Mouse (Mus musculus) stomach, embryonic 15.5 days (tissue): Measurements from ENCODE around the gene Gtf2h1. TPM values are rescaled to one million over a fixed set of nuclear protein-coding genes. Genes with fewer than 3 reads are reported as not detected.

Source experiments
- ATAC-seq: fragments of 200-750 bp; cut with Nextera tagmentation; 2 replicates; pipeline ENCODE4 v1.8.0; 2017; ENCODE audit warnings: low read depth, moderate number of reproducible peaks, moderate TSS enrichment; ENCODE audit not compliant: insufficient read depth, low FRiP score
- H3K27ac ChIP-seq: fragments of 300-500 bp; sonication (generic); 2 replicates; pipeline ENCODE4 v1.5.1; 2015; ENCODE audit warnings: mild to moderate bottlenecking, inconsistent platforms
- H3K27me3 ChIP-seq: fragments of 300-500 bp; sonication (generic); replicated peaks from 2 replicates; pipeline ENCODE4 v1.6.1; 2015; ENCODE audit warnings: inconsistent platforms
- H3K36me3 ChIP-seq: fragments of 300-500 bp; sonication (generic); 2 replicates; pipeline ENCODE4 v1.6.1; 2015; ENCODE audit warnings: inconsistent platforms
- H3K4me1 ChIP-seq: fragments of 300-500 bp; sonication (generic); 2 replicates; pipeline ENCODE4 v1.6.1; 2015; ENCODE audit warnings: inconsistent platforms
- H3K4me2 ChIP-seq: fragments of 300-500 bp; sonication (generic); 2 replicates; pipeline ENCODE4 v1.6.1; 2015; ENCODE audit warnings: mild to moderate bottlenecking, inconsistent platforms
- H3K4me3 ChIP-seq: fragments of 300-500 bp; sonication (generic); replicated peaks from 2 replicates; pipeline ENCODE4 v1.5.1; 2015; ENCODE audit warnings: inconsistent platforms
- H3K9ac ChIP-seq: fragments of 300-500 bp; sonication (generic); 2 replicates; pipeline ENCODE4 v1.6.1; 2015; ENCODE audit warnings: inconsistent platforms
- H3K9me3 ChIP-seq: fragments of 300-500 bp; sonication (generic); 2 replicates; pipeline ENCODE4 v1.6.1; 2016; ENCODE audit warnings: inconsistent platforms
- WGBS: fragments of 180-500 bp; shearing (Covaris S2); methylation state at CpG from one replicate; pipeline ENCODE4 v1.1.7; 2015; 5-methylcytosine and 5-hydroxymethylcytosine counted together
- polyA plus RNA-seq: library from polyadenylated mRNA; unstranded; fragments of >200 nt; fragmentation: Nextera tagmentation; extraction: Ambion mirVana; gene quantifications from 2 replicates; pipeline ENCODE4 v1.2.1, GENCODE M21; 2015

Gtf2h1 gene
- polyA plus RNA-seq, 1 experiment from 2014 or later, result 48.6 TPM

GRCm38 (mm10) chr7:46840787-46841525 is 45.1 kb downstream of the Gtf2h1 start, which contains the start of gene Ldha:
Gene Ldha, plus strand, starts transcription at chr7:46841475.
- 31% methylated on average over 6 of the region's 6 CpGs for WGBS
- Histone ChIP-seq H3K36me3 (no peaks in the 10 kb centered on the region), H3K4me3 (no peak within 1 kb of the TSS), H3K4me2 (no peak within 1 kb of the TSS), H3K27me3 (no peaks in the 10 kb centered on the region), H3K27ac (0 out of 2 replicates have a peak within 1 kb of the TSS, but pooled peaks have one; percentile 44), H3K4me1 (peaks cover 38% of the 10 kb centered on the region), H3K9me3 (no peaks in the 10 kb centered on the region), H3K9ac (no peak within 1 kb of the TSS)
- ATAC-seq, result no peak

- WGBS, result 21% methylated on average over 5 of the region's 5 CpGs
- H3K9ac ChIP-seq, result no peak overlapping the region
These were observed 46.4 kb downstream of the Gtf2h1 start for GRCm38 (mm10) chr7:46842278-46842677.

GRCm38 (mm10) chr7:46843576-46843975 is 47.7 kb downstream of the Gtf2h1 start:
- no peaks in the 10 kb centered on the region for H3K27me3 ChIP-seq
- WGBS, result 84% methylated on average over 4 of the region's 4 CpGs

More at GRCm38 (mm10) chr7:46842278-46842677, 46.4 kb downstream of the Gtf2h1 start:
- H3K4me3 ChIP-seq, result no peak overlapping the region
- no peak overlapping the region for H3K27ac ChIP-seq
- H3K4me1 ChIP-seq, result peaks cover 38% of the 10 kb centered on the region
- H3K27me3 ChIP-seq, result no peaks in the 10 kb centered on the region
- no peak for ATAC-seq
- no peaks in the 10 kb centered on the region for H3K9me3 ChIP-seq
- no peak overlapping the region for H3K4me2 ChIP-seq
- no peaks in the 10 kb centered on the region for H3K36me3 ChIP-seq

GRCm38 (mm10) chr7:46845211-46845977 is 49.5 kb downstream of the Gtf2h1 start:
- Histone ChIP-seq H3K9me3 (no peaks in the 10 kb centered on the region), H3K27me3 (no peaks in the 10 kb centered on the region), H3K4me3 (peak overlapping the region; percentile 74), H3K9ac (peak overlapping the region; percentile 83), H3K4me1 (peaks cover 10% of the 10 kb centered on the region), H3K27ac (peak overlapping the region; percentile 94), H3K4me2 (peak overlapping the region; percentile 83), H3K36me3 (peaks cover 18% of the 10 kb centered on the region)
- peak; percentile 87 for ATAC-seq
- under 1% methylated on average over 51 of the region's 51 CpGs for whole genome bisulfite sequencing

More at GRCm38 (mm10) chr7:46843576-46843975, 47.7 kb downstream of the Gtf2h1 start:
- H3K27ac ChIP-seq, result no peak overlapping the region
- no peak overlapping the region for H3K4me3 ChIP-seq
- no peak overlapping the region for H3K4me2 ChIP-seq
- no peaks in the 10 kb centered on the region for H3K9me3 ChIP-seq
- H3K36me3 ChIP-seq, result peaks cover 2% of the 10 kb centered on the region; the same call in 1 of the 2 replicates
- peaks cover 27% of the 10 kb centered on the region for H3K4me1 ChIP-seq
- no peak overlapping the region for H3K9ac ChIP-seq
- ATAC-seq, result no peak

- peak overlapping the region; percentile 83 for H3K4me2 ChIP-seq
- peak overlapping the region; percentile 74 for H3K4me3 ChIP-seq
- peaks cover 21% of the 10 kb centered on the region for H3K36me3 ChIP-seq
- peak; percentile 13; the same call in 1 of the 2 replicates for ATAC-seq
- H3K9ac ChIP-seq, result peak overlapping the region; percentile 83
- under 1% methylated on average over 36 of the region's 36 CpGs for whole genome bisulfite sequencing
- H3K27ac ChIP-seq, result peak overlapping the region; percentile 94
- no peaks in the 10 kb centered on the region for H3K9me3 ChIP-seq
- no peaks in the 10 kb centered on the region for H3K27me3 ChIP-seq
- H3K4me1 ChIP-seq, result peaks cover 7% of the 10 kb centered on the region
These were observed 50.1 kb downstream of the Gtf2h1 start for GRCm38 (mm10) chr7:46845978-46846485.

GRCm38 (mm10) chr7:46846486-46847244 is 50.8 kb downstream of the Gtf2h1 start:
- Histone ChIP-seq H3K4me3 (peak overlapping the region; percentile 74), H3K9me3 (no peaks in the 10 kb centered on the region), H3K4me1 (peaks cover 2% of the 10 kb centered on the region; the same call in 1 of the 2 replicates), H3K27ac (peak overlapping the region; percentile 94), H3K27me3 (no peaks in the 10 kb centered on the region), H3K36me3 (peaks cover 28% of the 10 kb centered on the region), H3K9ac (peak overlapping the region; percentile 83), H3K4me2 (peak overlapping the region; percentile 83)
- ATAC-seq, result peak; percentile 32; the same call in 1 of the 2 replicates
- 2% methylated on average over 28 of the region's 28 CpGs for WGBS

- Histone ChIP-seq H3K4me1 (no peaks in the 10 kb centered on the region; the same call in 1 of the 2 replicates), H3K27ac (no peak overlapping the region), H3K27me3 (no peaks in the 10 kb centered on the region), H3K4me3 (no peak overlapping the region), H3K9me3 (no peaks in the 10 kb centered on the region), H3K36me3 (peaks cover 51% of the 10 kb centered on the region), H3K4me2 (no peak overlapping the region), H3K9ac (no peak overlapping the region)
- ATAC-seq, result no peak
- WGBS, result 83% methylated on average over 5 of the region's 5 CpGs
These were observed 53.4 kb downstream of the Gtf2h1 start for GRCm38 (mm10) chr7:46849287-46849686.

- Histone ChIP-seq H3K4me2 (no peak overlapping the region), H3K36me3 (peaks cover 67% of the 10 kb centered on the region), H3K27ac (no peak overlapping the region), H3K27me3 (no peaks in the 10 kb centered on the region), H3K9me3 (no peaks in the 10 kb centered on the region), H3K4me1 (no peaks in the 10 kb centered on the region; the same call in 1 of the 2 replicates), H3K9ac (no peak overlapping the region), H3K4me3 (no peak overlapping the region)
- no peak for ATAC-seq
- 79% methylated on average over 7 of the region's 7 CpGs for WGBS
These were observed 55.1 kb downstream of the Gtf2h1 start for GRCm38 (mm10) chr7:46851026-46851425.

GRCm38 (mm10) chr7:46852666-46853065 is 56.8 kb downstream of the Gtf2h1 start:
- Histone ChIP-seq H3K9me3 (no peaks in the 10 kb centered on the region), H3K4me2 (no peak overlapping the region), H3K4me1 (no peaks in the 10 kb centered on the region), H3K36me3 (peaks cover 69% of the 10 kb centered on the region), H3K4me3 (no peak overlapping the region), H3K27ac (no peak overlapping the region), H3K9ac (no peak overlapping the region), H3K27me3 (no peaks in the 10 kb centered on the region)
- WGBS, result 79% methylated on average over 1 of the region's 1 CpGs
- ATAC-seq, result no peak

GRCm38 (mm10) chr7:46853365-46853764 is 57.5 kb downstream of the Gtf2h1 start:
- Histone ChIP-seq H3K36me3 (peaks cover 69% of the 10 kb centered on the region), H3K4me2 (no peak overlapping the region), H3K9ac (no peak overlapping the region), H3K4me1 (no peaks in the 10 kb centered on the region), H3K9me3 (no peaks in the 10 kb centered on the region), H3K27ac (no peak overlapping the region), H3K4me3 (no peak overlapping the region), H3K27me3 (no peaks in the 10 kb centered on the region)
- WGBS, result 90% methylated on average over 9 of the region's 9 CpGs
- no peak for ATAC-seq

- Histone ChIP-seq H3K27me3 (no peaks in the 10 kb centered on the region), H3K9ac (no peak overlapping the region), H3K4me1 (no peaks in the 10 kb centered on the region), H3K4me2 (no peak overlapping the region), H3K4me3 (no peak overlapping the region), H3K27ac (no peak overlapping the region), H3K9me3 (no peaks in the 10 kb centered on the region), H3K36me3 (peaks cover 48% of the 10 kb centered on the region)
- 76% methylated on average over 7 of the region's 7 CpGs for WGBS
- ATAC-seq, result no peak
These were observed 60.1 kb downstream of the Gtf2h1 start for GRCm38 (mm10) chr7:46855866-46856560.
